Mouse (Mus musculus) liver, postnatal 0 days (tissue): ENCODE results near the gene Tas2r108.

Experiments used
- CTCF ChIP-seq: sonication (generic); IDR thresholded peaks from 2 replicates; pipeline ENCODE4 v1.5.1; 2016; ENCODE audit warnings: antibody characterized with exemption, low read depth
- EP300 ChIP-seq: IDR thresholded peaks from 2 replicates; pipeline ENCODE4 v1.6.1; 2016; ENCODE audit warnings: antibody characterized with exemption, low read depth, mild to moderate bottlenecking

GRCm38 (mm10) chr6:40490933-40491332 lies 2.4 kb upstream of the Tas2r108 start, which contains the start of gene Tas2r137:
- TF ChIP-seq CTCF (no peak), EP300 (no peak)
